Mouse (Mus musculus) thymus, adult 2 months (tissue): Measurements from ENCODE around the gene Paxx.

Experiments used
- CTCF ChIP-seq: fragments of 200-500 bp; IDR thresholded peaks from 2 replicates; pipeline ENCODE4 v1.5.1; 2012; ENCODE audit warnings: mild to moderate bottlenecking, control low read depth, low read length, moderate library complexity, borderline replicate concordance; ENCODE audit not compliant: control insufficient read depth, poor library complexity, insufficient read depth; ENCODE audit errors: extremely low read depth
- POLR2A ChIP-seq: fragments of 200-500 bp; IDR thresholded peaks from 2 replicates; pipeline ENCODE4 v1.6.1; 2012; ENCODE audit warnings: mild to moderate bottlenecking, low read length, control low read depth, moderate library complexity; ENCODE audit not compliant: control insufficient read depth, poor library complexity, insufficient read depth; ENCODE audit errors: extremely low read depth

DNA sequence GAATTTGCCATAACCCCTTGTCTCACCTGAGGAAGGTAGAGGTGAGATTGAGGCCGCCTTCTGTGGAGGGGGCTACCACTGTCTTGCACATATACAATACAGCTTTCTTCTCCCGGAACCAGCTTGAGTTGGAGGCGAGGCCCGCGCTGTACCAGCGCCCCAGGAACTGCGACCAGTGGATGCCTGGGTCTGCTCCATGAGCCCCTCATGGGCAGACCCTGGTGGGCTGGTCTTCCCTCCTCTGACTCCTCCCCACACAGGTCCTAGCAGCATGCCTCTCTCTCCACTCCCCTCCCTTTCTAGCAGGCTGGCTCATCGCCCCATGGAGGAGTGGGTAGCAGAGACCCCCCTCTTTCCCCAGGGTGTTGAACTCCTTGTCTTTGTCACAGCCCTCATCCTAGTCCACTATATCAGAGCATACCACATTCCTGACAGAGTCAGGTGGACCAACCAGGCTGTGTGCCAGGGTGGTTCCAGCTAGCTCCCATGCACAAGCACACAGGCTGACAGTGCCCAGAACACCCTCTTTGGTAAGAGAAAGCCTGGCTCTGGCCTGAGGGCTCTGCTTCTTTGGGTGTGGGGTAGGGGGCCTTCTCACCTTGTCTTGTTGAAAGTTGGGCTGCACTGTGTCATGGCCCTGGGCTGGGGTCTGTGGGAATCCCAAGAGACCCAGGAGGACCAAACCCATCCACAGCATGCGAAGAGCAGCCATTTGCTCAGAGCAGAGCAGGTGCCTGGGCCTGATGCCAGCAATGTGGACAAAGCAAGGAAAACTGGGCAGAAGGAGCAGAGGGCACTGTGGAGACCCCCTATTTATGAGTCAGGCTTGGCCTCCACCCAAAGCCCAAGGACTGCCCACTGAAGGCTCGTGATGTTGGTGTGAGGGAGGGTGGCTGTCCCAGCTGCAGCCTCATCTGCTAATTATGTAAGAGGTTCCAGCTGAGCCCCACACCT lies 8.3 kb upstream of the Paxx start:
- no peak for TF ChIP-seq CTCF
- no peak for TF ChIP-seq POLR2A
